Mouse (Mus musculus) left cerebral cortex, postnatal 36 days (tissue): ENCODE data around the gene Zfp663. TPM values are rescaled to one million over a fixed set of nuclear protein-coding genes. Genes with fewer than 3 reads are reported as not detected.
A peak's percentile ranks its signal among the peaks of the same experiment; 100 is the strongest.

Experiments used
- DNase-seq, 2 experiments: peaks; one replicate each; pipeline ENCODE4 v3.0.0; 2021 to 2022; ENCODE audit warnings: low spot score in 2 of 2, mixed read lengths in 1 of 2
- intact Hi-C: fragments of 180-260 bp; cut with DNase I; formaldehyde crosslinking; loops from one replicate; pipeline ENCODE4 v1.15.1; 2025
- total RNA-seq, 2 experiments: library from RNA; stranded (reverse); gene quantifications; 2 replicates each; pipeline ENCODE4 v1.2.3; 2021

Zfp663 gene
- total RNA-seq, 2 experiments from 2014 or later, result not detected

DNA sequence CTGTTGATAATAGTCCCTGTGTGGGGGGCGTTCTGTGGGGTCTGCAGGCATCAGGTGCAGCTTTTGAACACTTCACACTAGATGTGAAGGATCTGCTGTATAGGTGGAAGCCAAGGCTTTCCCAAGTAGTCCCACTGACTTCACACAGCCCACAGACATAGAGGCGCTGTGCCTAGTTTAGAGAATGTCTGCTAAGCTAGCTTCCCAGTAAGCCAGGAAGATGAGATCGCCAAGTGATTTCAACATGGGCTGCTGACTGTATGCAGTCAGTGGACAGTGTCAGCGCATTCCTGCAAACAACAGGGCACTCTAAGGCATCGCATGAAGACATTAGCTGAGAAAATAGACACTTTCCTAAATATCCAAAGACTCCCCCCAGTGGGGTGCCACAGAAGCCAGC is 6.9 kb upstream of the Zfp663 start:
- DNase-seq, result no peak
- intact Hi-C loops, result no loop called here

DNA sequence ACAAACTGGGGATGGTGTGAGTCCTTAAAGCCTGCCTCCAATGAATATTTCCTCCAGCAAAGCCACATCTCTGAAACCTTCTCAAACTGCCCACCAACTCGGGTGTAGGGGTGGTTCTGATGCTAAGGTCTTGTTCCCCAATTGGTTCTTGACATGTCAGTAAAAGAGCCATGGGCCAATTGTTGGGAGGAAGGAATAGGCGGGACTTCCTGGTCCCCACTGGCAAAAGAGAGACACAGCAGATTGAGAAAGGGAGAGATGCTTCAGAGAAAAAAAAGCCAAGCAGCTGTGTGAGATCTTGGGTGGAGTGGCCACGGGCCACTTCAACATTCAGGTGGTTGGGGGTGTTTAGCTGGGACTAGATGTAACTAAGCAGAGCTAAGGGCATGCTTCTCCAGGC is 2.5 kb upstream of the Zfp663 start:
- DNase-seq, result no peak
- intact Hi-C loops, result no loop called here

DNA sequence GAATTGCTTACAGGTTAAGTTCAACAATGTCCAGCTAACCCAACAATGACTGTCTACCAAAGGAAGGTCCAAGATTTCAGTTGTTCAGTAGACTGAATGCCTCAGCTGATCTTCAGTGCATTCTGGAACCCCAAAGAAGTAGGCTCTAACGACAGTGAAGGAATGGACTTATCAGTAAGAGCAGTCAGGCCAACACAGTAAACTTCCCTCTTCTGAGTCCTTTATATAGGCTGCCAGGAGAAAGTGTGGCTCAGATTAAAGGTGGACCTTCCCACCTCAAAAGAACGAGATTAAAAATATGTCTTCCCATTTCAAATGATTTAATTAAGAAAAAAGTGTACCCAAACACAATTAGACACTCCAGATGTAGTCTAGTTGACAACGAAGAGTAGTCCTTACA is 1.8 kb upstream of the Zfp663 start:
- intact Hi-C loops, result no loop called here
- DNase-seq, result no peak

DNA sequence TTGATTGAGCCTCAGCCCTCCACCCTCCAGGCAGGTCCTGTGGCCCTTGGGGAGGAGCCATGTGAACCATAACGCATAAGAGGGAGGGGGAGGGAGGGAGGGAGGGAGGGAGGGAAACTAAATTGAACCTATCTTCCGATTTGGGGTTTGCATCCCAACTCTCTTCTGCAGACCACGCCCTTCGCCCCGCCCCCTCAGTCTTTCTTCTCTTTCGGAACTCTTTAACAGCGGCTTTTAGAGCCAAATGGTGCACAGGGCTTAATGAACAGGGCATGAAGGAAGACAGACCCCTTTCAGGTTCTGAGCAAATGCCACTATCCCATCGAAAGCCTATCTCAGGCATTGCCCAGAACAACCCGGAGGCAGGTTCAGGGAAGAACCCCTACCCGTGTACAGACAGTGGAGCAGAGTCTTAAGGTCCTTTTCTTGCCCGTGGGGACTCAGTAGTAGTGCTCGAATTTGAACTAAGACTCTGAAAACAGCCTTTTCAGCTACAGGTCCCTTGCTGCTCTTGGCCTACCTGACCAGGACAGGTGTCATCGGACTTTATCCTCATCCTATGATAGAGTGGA is 575 bp downstream of the Zfp663 start:
- intact Hi-C loops, result no loop called here
- DNase-seq, result no peak

DNA sequence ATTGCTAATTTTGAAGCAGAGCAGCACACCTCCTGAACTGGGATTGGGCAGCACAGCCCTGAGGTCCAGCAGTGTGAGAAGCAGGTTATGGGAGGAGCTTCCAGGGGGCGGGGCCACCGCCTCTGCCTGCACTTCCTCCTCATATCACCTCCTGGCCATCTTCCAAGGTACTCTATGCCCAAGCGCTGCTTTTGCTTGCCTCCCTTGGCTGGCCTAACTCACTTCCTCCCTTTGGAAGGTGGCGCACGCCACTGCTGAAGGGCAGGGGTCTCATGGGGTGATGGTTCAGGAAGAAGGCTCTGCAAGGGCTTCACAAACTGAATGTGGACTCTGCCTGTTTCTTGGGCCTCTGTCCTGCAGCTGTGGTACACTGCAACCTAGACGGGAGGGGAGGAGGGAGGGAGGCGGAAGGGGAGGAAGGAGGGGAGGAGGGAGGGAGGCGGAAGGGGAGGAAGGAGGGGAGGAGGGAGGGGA is 1.4 kb downstream of the Zfp663 start:
- DNase-seq, result no peak
- intact Hi-C loops, result no loop called here

DNA sequence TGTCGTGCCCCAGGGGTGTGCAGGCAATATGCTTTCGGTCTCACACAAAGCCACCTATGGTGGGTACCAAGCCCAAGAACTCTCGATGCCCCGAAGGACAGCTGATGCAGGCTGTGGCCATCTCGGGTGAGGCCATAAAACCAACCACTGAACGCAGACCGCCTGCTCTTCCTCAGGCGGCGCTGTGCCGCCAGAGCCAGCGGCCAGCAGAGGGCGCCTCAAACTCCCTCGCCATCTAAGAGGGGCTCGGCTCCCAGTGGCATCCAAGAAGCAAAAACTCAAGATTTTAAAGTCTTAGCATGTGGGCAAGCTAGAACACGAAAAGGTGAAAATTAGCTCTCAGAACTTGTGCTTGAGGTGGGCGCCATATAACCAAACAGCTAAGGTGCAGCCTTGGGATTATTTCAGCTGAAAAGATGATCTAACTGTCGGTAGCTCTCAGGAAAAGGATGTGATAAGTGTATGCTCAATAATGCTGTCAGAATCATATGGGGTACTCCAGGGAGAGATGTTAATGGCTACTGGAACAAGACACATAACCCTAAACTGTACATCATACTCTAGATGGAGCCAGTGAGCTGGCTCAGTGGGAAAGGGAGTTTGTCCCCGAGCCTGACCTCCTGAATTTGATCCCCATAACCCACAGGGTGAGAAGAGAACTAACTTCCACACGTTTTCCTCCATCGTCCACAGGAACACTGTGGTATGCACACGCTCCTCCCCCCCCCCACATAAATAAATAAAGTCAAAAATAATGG is 4.0 kb downstream of the Zfp663 start:
- DNase-seq, result peak; percentile 50 to 52
- intact Hi-C loops, result no loop called here

DNA sequence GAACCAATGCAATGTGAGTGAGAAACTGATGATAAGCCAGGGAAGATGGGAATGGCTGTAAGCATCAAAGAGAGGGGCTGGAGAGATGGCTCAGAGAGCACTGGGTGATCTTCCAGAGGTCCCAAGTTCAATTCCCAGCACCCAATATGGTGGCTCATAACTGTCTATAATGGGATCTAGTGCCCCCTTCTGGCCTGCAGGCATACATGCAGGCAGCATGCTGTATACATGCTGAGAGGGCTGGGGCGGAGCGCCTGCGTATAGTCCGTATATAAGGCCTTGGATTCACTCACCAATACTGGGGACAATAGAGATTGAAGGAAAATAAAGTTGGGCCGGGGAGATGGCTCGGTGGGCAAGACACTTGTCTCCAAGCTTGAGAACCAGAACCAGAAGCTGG is 5.2 kb downstream of the Zfp663 start:
- DNase-seq, result no peak
- intact Hi-C loops, result no loop called here

DNA sequence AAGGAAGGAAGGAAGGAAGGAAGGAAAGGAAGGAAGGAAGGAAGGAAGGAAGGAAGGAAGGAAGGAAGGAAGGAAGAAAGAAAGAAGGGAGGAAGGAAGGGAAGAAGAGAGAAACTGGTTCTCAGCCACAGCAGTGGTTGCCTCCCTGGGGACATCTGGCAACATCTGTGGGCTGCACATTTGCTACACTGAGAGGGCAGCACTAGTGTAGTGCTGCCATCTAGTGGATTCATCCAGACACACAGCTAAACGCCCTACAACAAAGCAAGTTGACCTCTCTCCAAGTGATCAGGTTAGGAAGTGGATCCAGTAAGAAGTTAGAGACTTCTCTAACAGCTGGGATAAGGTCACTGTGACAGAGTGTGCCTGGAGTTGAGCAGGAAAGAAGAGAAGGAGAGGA is 7.7 kb downstream of the Zfp663 start:
- DNase-seq, result no peak
- intact Hi-C loops, result loop anchor here (1.0 kb wide), 1 partner anchor 286 kb away; no protein-coding TSS in a partner anchor

DNA sequence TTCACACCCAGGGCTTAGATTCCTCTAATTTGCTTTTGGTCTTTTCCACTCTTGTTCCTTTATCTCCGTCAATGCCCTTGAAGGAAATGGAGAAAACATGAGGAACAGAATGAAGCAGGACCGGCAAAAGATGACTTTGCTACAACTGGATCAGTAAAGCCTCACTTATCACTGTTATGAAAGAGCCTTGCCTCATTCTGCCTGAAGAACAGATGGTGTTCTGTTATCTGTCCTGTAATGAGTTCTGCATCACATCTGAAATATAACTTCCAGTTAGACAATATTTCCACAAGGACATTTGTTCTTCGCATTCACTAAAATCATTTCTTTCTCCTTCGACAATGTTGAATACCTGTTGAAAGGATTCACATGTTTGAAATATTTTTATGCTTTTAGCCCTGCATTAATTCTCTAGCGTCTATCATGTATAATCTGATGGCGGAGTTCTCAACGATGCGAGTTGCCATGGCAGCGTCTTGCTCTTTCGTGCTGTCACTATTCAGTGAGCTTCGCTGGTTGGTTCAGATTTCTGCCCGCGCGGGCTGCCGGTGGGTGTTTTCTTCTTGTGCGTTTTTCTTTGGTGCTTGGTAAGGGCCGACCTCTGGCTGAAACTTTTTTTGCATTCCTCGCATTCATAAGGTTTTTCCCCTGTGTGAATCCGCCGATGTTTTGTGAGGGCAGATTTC is 16.6 kb downstream of the Zfp663 start:
- DNase-seq, result no peak
- intact Hi-C loops, result loop anchor here (5.0 kb wide), 1 partner anchor 65 kb away; the partner anchor contains the start of gene Slc35c2

DNA sequence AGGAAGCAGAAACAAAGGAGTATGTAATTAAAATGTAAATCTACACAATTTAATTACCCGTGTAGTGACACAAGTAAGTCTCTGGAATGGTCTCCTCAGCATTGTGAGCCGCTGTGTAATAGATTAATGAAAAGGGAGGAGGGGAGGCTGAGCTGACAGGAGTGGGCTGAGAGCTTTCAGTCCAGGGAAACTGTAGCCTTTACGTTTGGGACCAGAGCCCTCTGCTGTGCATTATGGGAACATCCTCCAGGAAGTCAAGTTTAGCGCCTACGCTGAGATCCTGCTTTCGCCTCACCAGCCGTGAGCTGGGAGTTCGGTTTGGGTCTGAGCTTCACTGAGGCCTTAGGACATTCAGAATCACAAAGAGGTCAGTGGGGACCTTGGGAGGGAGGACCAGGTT is 19.1 kb downstream of the Zfp663 start:
- DNase-seq, result no peak
- intact Hi-C loops, result no loop called here

DNA sequence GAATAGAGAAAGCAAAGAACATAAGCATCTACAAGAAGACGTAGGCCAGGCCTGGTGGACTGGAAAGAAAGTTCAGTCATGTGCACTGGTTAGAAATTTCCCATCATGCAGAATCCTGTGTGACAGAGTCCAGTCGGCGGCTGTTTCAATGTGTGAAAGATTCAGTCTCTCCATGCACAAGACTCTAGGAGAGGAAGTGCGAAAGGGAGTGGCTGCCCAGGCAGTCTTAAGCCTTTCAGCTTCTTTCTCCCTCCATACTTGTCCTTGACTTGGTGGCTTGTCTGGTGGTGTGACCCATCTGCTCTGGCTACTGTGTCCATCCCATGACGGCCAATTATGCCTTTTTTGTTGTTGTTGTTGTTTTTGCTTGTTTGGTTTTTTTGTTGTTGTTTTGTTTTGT is 22.3 kb downstream of the Zfp663 start:
- DNase-seq, result no peak
- intact Hi-C loops, result no loop called here

DNA sequence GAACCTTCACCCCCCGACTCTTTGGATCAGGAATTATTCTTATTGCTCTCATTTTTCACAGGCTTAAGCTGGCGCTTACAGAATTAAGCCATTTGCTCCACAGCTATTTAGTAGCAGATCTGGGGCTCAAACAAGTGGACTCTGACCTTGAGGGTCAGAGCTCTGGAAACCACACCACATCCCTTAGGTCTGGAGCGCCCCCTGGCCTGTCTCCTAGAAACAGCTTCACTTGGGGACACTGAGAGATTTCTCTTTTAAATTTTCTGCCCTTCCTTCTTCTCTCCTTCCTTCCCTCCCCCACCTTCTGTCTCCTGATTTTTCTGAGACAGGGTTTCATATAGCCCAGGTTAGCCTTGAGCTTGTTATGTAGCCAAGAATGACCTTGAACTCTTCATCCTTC is 31.3 kb downstream of the Zfp663 start:
- no peak for DNase-seq
- intact Hi-C loops, result loop anchor here (5.0 kb wide), 1 partner anchor 260 kb away; no protein-coding TSS in a partner anchor

DNA sequence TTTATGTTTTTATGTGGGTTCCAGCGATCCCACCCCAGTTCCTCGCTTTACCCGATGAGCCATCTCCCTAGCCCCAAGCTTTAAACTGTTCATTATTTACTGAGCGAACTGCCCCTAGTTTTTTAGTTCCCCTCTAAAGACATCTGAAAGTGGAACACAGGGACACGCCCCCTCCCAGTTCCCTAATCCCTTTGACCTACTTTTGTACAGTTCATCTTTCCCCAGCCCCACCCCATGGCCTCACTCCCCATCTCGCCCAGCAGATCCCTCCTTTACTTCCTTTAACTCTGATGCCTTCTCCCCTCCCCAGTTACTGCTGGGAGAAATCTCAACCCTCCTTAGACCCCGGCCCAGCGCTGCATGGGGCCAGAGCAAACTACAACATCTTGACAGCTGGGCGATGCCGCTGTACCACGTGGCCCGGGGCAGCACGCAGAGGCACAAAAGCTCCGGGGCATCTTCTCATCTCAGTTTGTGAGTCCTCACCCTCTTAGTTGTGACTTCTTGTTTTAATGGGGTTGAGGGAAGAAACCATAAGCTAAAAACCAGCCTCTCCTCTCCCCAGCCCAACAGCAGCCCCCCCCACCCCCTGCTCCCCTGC is 35.8 kb downstream of the Zfp663 start:
- intact Hi-C loops, result no loop called here
- DNase-seq, result no peak

DNA sequence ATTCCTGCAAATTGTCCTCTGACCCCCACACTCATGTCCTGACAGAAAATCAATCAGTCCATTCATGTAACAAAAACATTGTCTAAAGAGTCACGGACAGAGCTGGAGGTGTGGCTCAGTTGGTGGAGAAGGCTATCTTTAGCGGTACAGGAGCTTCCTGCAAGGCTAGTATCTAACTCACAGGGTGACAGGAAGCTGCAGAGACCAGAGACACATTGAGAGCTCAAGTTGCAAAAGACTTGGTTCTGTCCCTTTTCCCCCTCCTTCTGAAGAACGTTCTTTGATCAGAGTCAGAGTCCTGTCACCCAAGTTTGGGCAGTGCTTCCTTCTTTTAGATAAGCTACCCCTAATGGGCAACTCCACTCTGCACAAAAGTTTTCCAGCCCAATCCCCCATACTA is 38.8 kb downstream of the Zfp663 start:
- intact Hi-C loops, result no loop called here
- no peak for DNase-seq

DNA sequence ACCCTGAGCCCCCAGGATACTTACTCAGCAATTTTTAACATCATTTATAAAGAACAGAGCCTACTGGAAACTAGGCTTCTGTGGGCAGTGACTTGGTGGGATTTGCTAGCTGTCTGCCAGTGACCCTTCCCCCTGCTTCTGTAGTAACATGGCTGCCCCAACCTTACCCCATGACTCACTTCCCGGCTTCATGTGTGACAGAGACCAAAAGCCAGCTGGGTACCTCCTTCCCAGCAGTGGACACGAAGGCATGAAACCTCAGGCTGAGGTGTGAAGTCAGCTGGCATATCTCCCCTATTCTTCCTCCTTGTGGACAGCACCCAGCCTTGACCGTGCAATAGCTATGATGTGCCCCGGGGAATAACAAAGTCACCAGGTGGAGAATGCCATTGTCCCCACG is 39.8 kb downstream of the Zfp663 start:
- intact Hi-C loops, result no loop called here
- DNase-seq, result no peak

DNA sequence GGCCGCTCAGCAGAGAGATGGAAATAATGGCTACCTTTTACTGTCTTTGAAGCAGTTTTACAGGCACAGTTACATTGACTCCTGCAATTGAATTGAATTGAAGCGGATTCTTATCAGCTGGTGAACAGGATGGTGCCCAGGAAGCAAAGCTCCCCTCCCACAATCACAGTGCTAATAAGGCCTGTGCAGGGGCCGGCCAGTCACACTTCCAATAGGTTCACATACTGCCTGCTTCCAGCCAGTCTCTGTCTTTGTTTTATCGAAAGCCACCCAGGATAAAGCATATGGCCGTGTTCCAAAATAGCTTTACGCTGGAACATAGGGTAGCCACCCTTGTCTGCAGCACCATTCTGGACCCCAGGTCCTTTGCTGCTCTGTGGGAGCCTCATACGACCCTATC is 41.1 kb downstream of the Zfp663 start:
- DNase-seq, result no peak
- intact Hi-C loops, result loop anchor here (2.0 kb wide), 1 partner anchor 39 kb away; no protein-coding TSS in a partner anchor

DNA sequence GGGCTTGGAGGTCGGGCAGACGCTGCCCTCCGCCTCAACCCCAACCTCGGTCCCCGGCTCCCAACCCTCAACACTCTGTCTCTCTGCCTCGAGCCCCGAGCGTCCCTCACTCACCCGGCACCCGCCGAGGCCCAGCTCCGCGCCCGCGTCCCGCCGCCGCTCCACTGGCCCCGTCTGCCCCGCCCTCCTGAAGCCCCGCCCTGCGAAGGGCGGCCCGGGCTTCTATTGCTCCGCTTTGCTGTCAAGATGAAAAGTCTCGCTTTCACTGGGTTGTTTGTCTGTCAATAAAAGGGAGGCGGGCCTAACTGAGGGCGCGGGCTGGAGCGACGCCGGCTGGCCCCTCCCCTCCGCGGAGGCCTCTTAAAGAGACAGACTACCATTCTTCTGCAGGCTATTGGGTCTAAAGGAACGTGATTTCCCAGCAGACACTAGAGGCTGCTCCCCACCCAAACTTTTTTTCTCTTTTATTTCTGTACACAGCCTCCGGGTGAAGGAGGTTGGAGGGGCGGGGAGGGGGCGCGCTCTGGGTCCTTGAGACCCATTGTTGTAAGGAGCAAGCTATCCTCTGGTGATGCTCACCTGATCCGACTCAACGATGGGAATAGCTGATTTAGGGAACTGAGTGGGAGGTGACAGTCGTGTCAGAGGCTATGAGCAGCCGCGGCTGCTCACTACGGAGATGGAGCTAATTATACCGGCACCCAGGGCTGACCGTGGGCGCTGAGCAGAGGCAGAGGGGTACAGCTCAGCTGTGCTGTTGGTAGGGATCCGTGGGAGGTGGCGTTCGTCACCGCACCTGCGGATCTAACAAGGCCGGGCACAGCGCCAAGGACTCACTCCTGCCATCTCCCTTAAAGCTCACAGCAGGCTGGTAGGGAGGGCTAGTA is 42.0 kb downstream of the Zfp663 start, which contains the start of gene Elmo2:
Gene Elmo2 (minus strand): TSS at position 176 of the 887 bp plus-strand sequence.
- DNase-seq, result peak; percentile 97 to 98
- intact Hi-C loops, result loop anchor here (2.0 kb wide), 1 partner anchor 38 kb away; no protein-coding TSS in a partner anchor

DNA sequence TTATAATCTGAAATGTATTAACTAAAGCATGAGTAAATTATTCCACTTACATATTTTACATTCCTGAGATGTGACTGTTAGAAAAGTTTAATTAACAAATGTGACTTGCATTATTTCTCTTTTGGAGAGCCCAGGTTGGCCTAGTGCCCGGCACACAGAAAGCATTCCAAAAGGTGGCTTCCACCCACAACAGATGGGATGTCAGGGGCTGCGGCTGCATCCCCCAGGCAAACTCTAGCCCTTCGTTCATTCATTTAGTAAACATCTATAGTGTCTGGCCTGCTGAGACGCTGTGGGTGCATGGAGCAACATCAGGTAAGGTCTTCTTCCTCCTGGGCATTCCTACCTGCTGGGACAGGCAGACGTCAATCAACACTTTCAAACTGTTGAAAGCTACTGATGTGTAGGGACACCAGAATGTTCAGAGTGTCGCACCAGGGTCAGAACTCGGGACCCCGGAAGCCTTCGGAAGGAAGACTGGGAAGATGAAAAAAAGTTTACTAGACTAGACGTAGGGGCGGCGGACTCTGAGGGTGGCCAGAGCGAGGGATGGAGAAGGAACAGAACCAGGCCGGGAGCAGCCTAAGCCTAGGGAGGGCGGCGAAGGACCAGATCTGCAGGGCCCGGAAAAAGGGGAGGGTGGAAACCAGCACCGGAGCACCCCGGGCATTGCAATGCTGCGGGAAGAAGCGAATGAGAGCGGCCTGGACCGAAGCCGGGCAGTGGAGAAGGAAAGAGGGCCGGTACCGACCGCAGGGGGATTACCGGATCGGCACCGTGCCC is 42.8 kb downstream of the Zfp663 start:
- no peak for DNase-seq
- intact Hi-C loops, result loop anchor here (2.0 kb wide), 1 partner anchor 37 kb away; no protein-coding TSS in a partner anchor
